Mouse (Mus musculus) CH12.LX (cell line): ENCODE data around the gene Myo16.

ENCODE experiments used
- CTCF ChIP-seq, 2 experiments: IDR thresholded peaks in 1 of 2; conservative IDR thresholded peaks in 1 of 2; 2 replicates each; pipeline ENCODE4 v1.5.1; 2011 to 2012; ENCODE audit warnings: low read depth in 2 of 2, low read length in 2 of 2, improper control_type of control experiment in 1 of 2, inconsistent platforms in 1 of 2, mild to moderate bottlenecking in 1 of 2, moderate library complexity in 1 of 2
- ETS1 ChIP-seq: conservative IDR thresholded peaks from 2 replicates; pipeline ENCODE4 v1.6.1; 2012; ENCODE audit warnings: low read depth, mild to moderate bottlenecking, inconsistent platforms, low read length, improper control_type of control experiment, moderate library complexity
- NRF1 ChIP-seq: IDR thresholded peaks from 2 replicates; pipeline ENCODE4 v1.6.1; 2014; ENCODE audit warnings: low read depth, mild to moderate bottlenecking, inconsistent platforms, low read length, improper control_type of control experiment, moderate library complexity
- POLR2A ChIP-seq: IDR thresholded peaks from 2 replicates; pipeline ENCODE4 v1.6.1; 2011; ENCODE audit warnings: low read depth, mild to moderate bottlenecking, improper control_type of control experiment, low read length
- SIN3A ChIP-seq: IDR thresholded peaks from 2 replicates; pipeline ENCODE4 v1.6.1; 2012; ENCODE audit warnings: low read length, improper control_type of control experiment, inconsistent platforms
- TCF12 ChIP-seq: IDR thresholded peaks from 2 replicates; pipeline ENCODE4 v1.6.1; 2014; ENCODE audit warnings: low read depth, mild to moderate bottlenecking, inconsistent platforms, low read length, improper control_type of control experiment
- UBTF ChIP-seq: IDR thresholded peaks from 2 replicates; pipeline ENCODE4 v1.6.1; 2012; ENCODE audit warnings: low read depth, mild to moderate bottlenecking, inconsistent platforms, low read length, improper control_type of control experiment, moderate library complexity
- USF1 ChIP-seq: IDR thresholded peaks from 2 replicates; pipeline ENCODE4 v1.6.1; 2014; ENCODE audit warnings: low read depth, mild to moderate bottlenecking, inconsistent platforms, low read length, improper control_type of control experiment

- TF ChIP-seq UBTF (no peak), SIN3A (no peak), ETS1 (no peak), NRF1 (no peak), CTCF (conservative IDR thresholded peaks at IDR 0.05 in 1 of 2, IDR thresholded peaks at IDR 0.05 in 1 of 2; ENCODE audit: low read depth in 2 of 2, low read length in 2 of 2) (no peak), TCF12 (no peak), POLR2A (no peak), USF1 (no peak)
These were observed 20.6 kb downstream of the Myo16 start for GRCm38 (mm10) chr8:10174201-10174840.
